Mouse (Mus musculus): ENCODE results near the gene Crtc3. TPM values are rescaled to one million over a fixed set of nuclear protein-coding genes. Genes with fewer than 3 reads are reported as not detected.

Crtc3 gene
- polyA plus RNA-seq, 1 experiment from 2014 or later: 4.2 TPM

DNA sequence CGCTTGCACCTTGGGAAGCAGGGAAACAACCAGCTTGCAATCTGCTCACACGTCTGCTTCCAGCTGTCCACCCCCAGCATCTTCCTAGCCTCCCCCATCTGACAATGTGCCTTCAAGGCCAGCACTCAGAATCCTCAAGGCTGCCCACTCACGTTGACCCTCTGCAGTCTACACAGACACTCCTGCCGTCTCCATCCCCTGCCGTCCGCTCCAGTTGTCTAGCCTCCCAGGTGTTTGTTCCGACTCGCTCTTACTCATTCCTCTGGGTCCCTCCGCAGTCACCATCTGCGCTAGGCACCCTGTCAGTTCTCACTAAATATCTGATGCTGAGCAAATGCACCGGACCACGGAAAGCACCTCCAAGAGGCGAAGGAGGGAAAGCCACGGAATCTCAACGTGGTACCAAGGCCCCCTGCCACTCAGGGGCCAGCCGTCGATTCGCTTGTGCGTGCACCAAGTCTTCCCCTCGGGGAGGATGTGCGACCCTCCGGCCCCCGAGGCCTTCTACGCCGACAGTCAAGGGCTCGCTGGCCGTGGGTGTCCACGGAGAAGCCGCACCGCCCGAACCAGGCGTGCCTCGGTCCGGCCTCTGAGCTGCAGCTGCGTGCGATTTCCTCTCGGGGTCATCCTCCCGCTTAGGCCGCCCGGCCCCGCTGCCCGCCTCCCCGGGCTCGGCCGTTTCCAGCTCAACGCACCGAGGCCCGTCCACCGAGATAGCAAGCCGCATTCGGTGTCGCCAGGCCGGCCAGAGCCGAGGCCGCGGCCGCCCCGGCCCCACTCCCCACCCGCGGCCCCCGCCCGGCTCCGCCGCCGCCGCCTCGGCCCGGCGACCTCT is 739 bp downstream of the Crtc3 start:
- H3K4me3 ChIP-seq (replicated peaks): peak overlapping the region; percentile 83
- H3K9me3 ChIP-seq (replicated peaks): no peaks in the 10 kb centered on the region
- H3K4me2 ChIP-seq: peak overlapping the region; percentile 99
- H3K27ac ChIP-seq (replicated peaks): peak overlapping the region; percentile 88
- no peaks in the 10 kb centered on the region for H3K36me3 ChIP-seq (replicated peaks)
- H3K4me1 ChIP-seq (replicated peaks): peaks cover 39% of the 10 kb centered on the region
- peak overlapping the region; percentile 86 for H3K9ac ChIP-seq
- H3K27me3 ChIP-seq: no peaks in the 10 kb centered on the region
- no peak for ATAC-seq (ENCODE audit: insufficient read depth)
- 2% methylated on average over 69 of the region's 69 CpGs for WGBS (ENCODE audit: insufficient replicate concordance)

DNA sequence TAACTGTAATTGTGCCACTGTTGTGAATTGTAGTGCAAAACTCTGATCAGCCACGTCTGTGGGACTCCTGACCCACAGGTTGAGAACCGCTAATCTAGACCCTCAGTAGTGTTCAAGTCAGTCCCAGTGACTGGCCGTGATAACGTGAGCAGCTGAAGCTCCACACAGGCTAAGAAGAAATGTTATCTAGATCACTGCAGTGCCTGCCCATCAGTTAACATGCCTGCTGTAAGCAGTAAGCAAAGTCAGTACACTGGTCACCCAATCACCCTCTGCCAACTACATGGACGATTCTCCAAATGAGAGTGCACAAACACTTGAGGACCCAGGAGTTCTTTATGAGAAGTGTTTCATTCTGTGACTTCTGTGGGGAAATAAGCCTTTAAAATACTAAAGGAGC is 3.0 kb downstream of the Crtc3 start:
- WGBS (ENCODE audit: insufficient replicate concordance): 26% methylated on average over 5 of the region's 5 CpGs
- Histone ChIP-seq H3K36me3 (replicated peaks) (no peaks in the 10 kb centered on the region), H3K27me3 (no peaks in the 10 kb centered on the region), H3K9ac (no peak overlapping the region), H3K27ac (replicated peaks) (no peak overlapping the region), H3K4me3 (replicated peaks) (no peak overlapping the region), H3K9me3 (replicated peaks) (no peaks in the 10 kb centered on the region), H3K4me2 (no peak overlapping the region), H3K4me1 (replicated peaks) (peaks cover 52% of the 10 kb centered on the region)
- ATAC-seq (ENCODE audit: insufficient read depth): no peak

DNA sequence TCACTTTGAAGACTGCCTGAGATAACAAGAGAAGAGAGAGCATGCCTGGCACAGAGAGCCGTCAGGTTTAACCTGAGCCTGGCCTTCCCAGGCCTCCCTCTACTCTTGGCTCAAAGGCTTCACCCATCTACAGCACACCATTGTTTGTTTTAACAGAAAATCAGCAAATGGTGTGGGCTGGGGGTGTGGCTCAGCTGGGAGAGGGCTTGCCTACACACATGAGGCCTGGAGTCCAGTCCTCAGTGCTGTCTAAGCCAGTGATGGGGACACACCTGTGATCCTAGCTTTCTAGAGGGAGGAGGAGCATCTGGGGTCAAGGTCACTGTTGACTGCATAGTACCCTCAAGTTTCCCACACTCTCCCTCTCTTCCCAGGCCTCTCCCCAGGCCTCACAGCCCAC is 6.0 kb downstream of the Crtc3 start:
- 14% methylated on average over 1 of the region's 1 CpGs for WGBS (ENCODE audit: insufficient replicate concordance)

GRCm38 (mm10) chr7:80680218-80680847 is 8.3 kb downstream of the Crtc3 start:
- no peak for ATAC-seq (ENCODE audit: insufficient read depth)

More for the DNA sequence above, 6.0 kb downstream of the Crtc3 start:
- H3K4me1 ChIP-seq (replicated peaks): peaks cover 48% of the 10 kb centered on the region
- ATAC-seq (ENCODE audit: insufficient read depth): peak; percentile 18; the same call in 1 of the 2 replicates
- no peaks in the 10 kb centered on the region for H3K36me3 ChIP-seq (replicated peaks)
- H3K4me2 ChIP-seq: no peak overlapping the region
- H3K27ac ChIP-seq (replicated peaks): no peak overlapping the region
- no peak overlapping the region for H3K9ac ChIP-seq
- H3K27me3 ChIP-seq: no peaks in the 10 kb centered on the region
- H3K9me3 ChIP-seq (replicated peaks): no peaks in the 10 kb centered on the region
- H3K4me3 ChIP-seq (replicated peaks): no peak overlapping the region

DNA sequence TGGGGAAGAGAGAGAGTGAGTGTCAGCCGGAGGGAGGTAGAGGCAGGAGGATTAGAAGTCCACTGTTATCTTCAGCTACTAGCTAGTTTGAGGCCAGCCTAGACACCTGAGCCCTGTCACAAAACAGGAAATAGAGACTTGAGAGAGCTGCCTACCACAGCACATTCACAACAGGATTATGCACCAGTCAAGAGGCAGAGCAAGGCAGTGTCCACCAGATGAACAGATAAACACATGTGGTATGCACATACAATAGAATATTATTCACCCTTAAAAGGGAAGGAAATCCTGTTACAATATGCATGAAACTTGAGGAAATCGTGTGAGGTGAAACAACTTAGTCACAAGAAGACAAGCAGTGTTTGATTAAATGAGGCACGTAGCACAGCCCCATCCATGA is 16.4 kb downstream of the Crtc3 start:
- Histone ChIP-seq H3K4me2 (no peak overlapping the region), H3K9me3 (replicated peaks) (no peaks in the 10 kb centered on the region), H3K36me3 (replicated peaks) (no peaks in the 10 kb centered on the region), H3K27ac (replicated peaks) (no peak overlapping the region), H3K4me1 (replicated peaks) (peaks cover 12% of the 10 kb centered on the region), H3K27me3 (no peaks in the 10 kb centered on the region), H3K4me3 (replicated peaks) (no peak overlapping the region), H3K9ac (no peak overlapping the region)
- WGBS (ENCODE audit: insufficient replicate concordance): 41% methylated on average over 3 of the region's 3 CpGs
- no peak for ATAC-seq (ENCODE audit: insufficient read depth)

More at GRCm38 (mm10) chr7:80680218-80680847, 8.3 kb downstream of the Crtc3 start:
- Histone ChIP-seq H3K27me3 (no peaks in the 10 kb centered on the region), H3K4me3 (replicated peaks) (no peak overlapping the region; the same call in 1 of the 2 replicates), H3K9me3 (replicated peaks) (no peaks in the 10 kb centered on the region), H3K4me1 (replicated peaks) (peaks cover 34% of the 10 kb centered on the region), H3K4me2 (peak overlapping the region; percentile 29), H3K27ac (replicated peaks) (no peak overlapping the region), H3K36me3 (replicated peaks) (no peaks in the 10 kb centered on the region), H3K9ac (0 out of 2 replicates have a peak overlapping the region, but pooled peaks have one; percentile 19)
- 9% methylated on average over 12 of the region's 12 CpGs for WGBS (ENCODE audit: insufficient replicate concordance)

DNA sequence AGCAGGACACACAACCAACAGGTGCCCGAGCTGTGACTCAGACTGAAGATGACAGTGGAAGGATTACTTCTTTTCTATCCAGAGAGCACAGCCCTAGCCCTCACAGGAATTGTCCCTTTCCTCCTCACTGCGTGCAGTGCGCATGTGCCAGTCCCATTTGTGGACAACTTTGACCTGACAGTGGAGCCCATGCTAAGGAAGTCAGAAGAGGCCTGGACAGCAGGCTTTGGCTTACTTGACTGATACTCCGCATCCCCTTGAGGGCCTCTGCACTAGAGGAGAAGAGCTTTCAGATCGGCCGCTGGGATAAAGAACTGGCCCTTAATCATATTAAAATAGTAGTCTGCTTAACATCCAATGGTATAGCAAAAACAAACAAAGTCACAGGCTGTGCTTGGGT is 17.8 kb downstream of the Crtc3 start:
- WGBS (ENCODE audit: insufficient replicate concordance): 72% methylated on average over 6 of the region's 6 CpGs
- H3K4me3 ChIP-seq (replicated peaks): no peak overlapping the region
- H3K9me3 ChIP-seq (replicated peaks): no peaks in the 10 kb centered on the region
- no peak overlapping the region for H3K9ac ChIP-seq
- H3K4me1 ChIP-seq (replicated peaks): peaks cover 26% of the 10 kb centered on the region
- H3K4me2 ChIP-seq: no peak overlapping the region
- no peaks in the 10 kb centered on the region for H3K27me3 ChIP-seq
- H3K27ac ChIP-seq (replicated peaks): no peak overlapping the region
- ATAC-seq (ENCODE audit: insufficient read depth): no peak
- no peaks in the 10 kb centered on the region for H3K36me3 ChIP-seq (replicated peaks)

GRCm38 (mm10) chr7:80667190-80667589 is 21.5 kb downstream of the Crtc3 start:
- peak; percentile 77 for ATAC-seq (ENCODE audit: insufficient read depth)
- Histone ChIP-seq H3K27ac (replicated peaks) (peak overlapping the region; percentile 57; the same call in 1 of the 2 replicates), H3K4me3 (replicated peaks) (no peak overlapping the region), H3K27me3 (no peaks in the 10 kb centered on the region), H3K36me3 (replicated peaks) (no peaks in the 10 kb centered on the region), H3K9ac (no peak overlapping the region), H3K4me1 (replicated peaks) (peaks cover 37% of the 10 kb centered on the region), H3K9me3 (replicated peaks) (no peaks in the 10 kb centered on the region), H3K4me2 (peak overlapping the region; percentile 54)
- WGBS (ENCODE audit: insufficient replicate concordance): 5% methylated on average over 11 of the region's 11 CpGs

GRCm38 (mm10) chr7:80666198-80666915 is 22.3 kb downstream of the Crtc3 start:
- Histone ChIP-seq H3K9me3 (replicated peaks) (no peaks in the 10 kb centered on the region), H3K27me3 (no peaks in the 10 kb centered on the region), H3K36me3 (replicated peaks) (no peaks in the 10 kb centered on the region), H3K4me2 (peak overlapping the region; percentile 54), H3K27ac (replicated peaks) (peak overlapping the region; percentile 57; the same call in 1 of the 2 replicates), H3K4me1 (replicated peaks) (peaks cover 43% of the 10 kb centered on the region), H3K9ac (0 out of 2 replicates have a peak overlapping the region, but pooled peaks have one; percentile 15), H3K4me3 (replicated peaks) (peak overlapping the region; percentile 7; the same call in 1 of the 2 replicates)
- WGBS (ENCODE audit: insufficient replicate concordance): 28% methylated on average over 10 of the region's 10 CpGs
- no peak for ATAC-seq (ENCODE audit: insufficient read depth)

DNA sequence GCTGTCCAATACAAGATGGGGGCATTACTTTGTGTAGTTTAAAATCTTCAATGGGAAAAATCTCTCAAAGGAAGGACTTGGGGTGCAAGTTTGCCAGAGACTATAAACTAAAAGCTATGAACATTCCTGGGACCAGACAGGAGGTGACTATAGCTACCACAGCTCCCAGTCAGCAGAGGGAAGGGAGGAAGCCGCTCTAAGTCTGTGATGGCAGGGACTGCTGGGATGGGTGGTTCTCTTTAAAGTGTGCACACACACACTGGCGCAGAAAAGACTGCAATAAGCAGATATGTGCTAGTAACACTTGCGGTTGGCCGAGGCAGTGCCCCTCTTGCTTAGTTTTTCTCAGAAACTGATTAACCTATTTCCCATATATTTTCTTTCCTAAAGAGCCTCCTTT is 27.6 kb downstream of the Crtc3 start:
- Histone ChIP-seq H3K4me1 (replicated peaks) (peaks cover 43% of the 10 kb centered on the region), H3K27ac (replicated peaks) (no peak overlapping the region), H3K36me3 (replicated peaks) (no peaks in the 10 kb centered on the region), H3K27me3 (no peaks in the 10 kb centered on the region), H3K9ac (no peak overlapping the region), H3K4me2 (0 out of 2 replicates have a peak overlapping the region, but pooled peaks have one; percentile 2), H3K4me3 (replicated peaks) (no peak overlapping the region), H3K9me3 (replicated peaks) (no peaks in the 10 kb centered on the region)
- 20% methylated on average over 4 of the region's 4 CpGs for WGBS (ENCODE audit: insufficient replicate concordance)
- peak; percentile 37; the same call in 1 of the 2 replicates for ATAC-seq (ENCODE audit: insufficient read depth)

DNA sequence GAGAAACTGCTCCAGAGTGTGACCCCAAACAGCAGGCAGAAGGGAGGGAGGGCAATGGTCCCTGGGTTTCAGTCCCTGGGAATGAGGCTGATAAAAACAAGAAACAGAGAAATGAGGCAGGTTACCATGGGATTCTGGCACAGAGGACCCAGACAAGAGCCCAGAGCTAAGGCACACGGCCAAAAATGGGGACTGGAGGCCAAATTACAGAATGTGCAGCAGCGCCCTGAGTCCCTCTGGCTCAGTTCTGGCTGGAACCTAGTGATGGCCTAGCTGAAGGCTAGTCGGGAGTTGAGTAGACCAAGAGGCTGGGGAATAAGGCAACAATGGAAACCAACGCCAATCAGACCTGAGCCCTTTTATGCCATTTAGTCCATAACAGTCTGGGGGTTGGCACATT is 28.1 kb downstream of the Crtc3 start:
- Histone ChIP-seq H3K4me1 (replicated peaks) (peaks cover 44% of the 10 kb centered on the region), H3K27me3 (no peaks in the 10 kb centered on the region), H3K9me3 (replicated peaks) (no peaks in the 10 kb centered on the region), H3K27ac (replicated peaks) (no peak overlapping the region), H3K4me3 (replicated peaks) (no peak overlapping the region), H3K36me3 (replicated peaks) (no peaks in the 10 kb centered on the region), H3K4me2 (0 out of 2 replicates have a peak overlapping the region, but pooled peaks have one; percentile 2), H3K9ac (no peak overlapping the region)
- no peak for ATAC-seq (ENCODE audit: insufficient read depth)
- 71% methylated on average over 4 of the region's 4 CpGs for WGBS (ENCODE audit: insufficient replicate concordance)

- no peak for ATAC-seq (ENCODE audit: insufficient read depth)
- Histone ChIP-seq H3K27ac (replicated peaks) (no peak overlapping the region), H3K27me3 (no peaks in the 10 kb centered on the region), H3K4me3 (replicated peaks) (no peak overlapping the region), H3K9me3 (replicated peaks) (no peaks in the 10 kb centered on the region), H3K4me1 (replicated peaks) (peaks cover 46% of the 10 kb centered on the region), H3K9ac (no peak overlapping the region), H3K36me3 (replicated peaks) (no peaks in the 10 kb centered on the region), H3K4me2 (no peak overlapping the region)
- WGBS (ENCODE audit: insufficient replicate concordance): 62% methylated on average over 8 of the region's 8 CpGs
Measured at GRCm38 (mm10) chr7:80657896-80658295, 30.8 kb downstream of the Crtc3 start.

Measured in liver, embryonic 15.5 days (tissue).